In genomic region chr3:30548928-30549327, GRCm38 (mm10) we compare ENCODE assay signal across 22 mouse cellular contexts. TPM values are rescaled to one million over a fixed set of nuclear protein-coding genes. Genes with fewer than 3 reads are reported as not detected.
DNase-seq lines count a peak whose midpoint lies in the region; ATAC-seq and TF ChIP-seq lines count a peak whose summit lies in the region.
"Had no signal": no experiment of that assay in that cellular context is flagged by ENCODE, and none has a peak within 500 bp of the region (broad histone marks: within the 10 kb centered on the region; RNA-seq: fewer than 3 reads in every experiment).

No protein-coding gene starts in this region.

- no peak overlapping the region for H3K4me2 ChIP-seq in heart, embryonic 16.5 days (ENCODE audit: low read depth, low read length)
- no peak overlapping the region for H3K4me2 ChIP-seq in forebrain, postnatal 0 days (ENCODE audit: low read depth)
- H3K4me2 ChIP-seq: forebrain, embryonic 15.5 days; neural tube, embryonic 13.5 days had no signal

- H3K4me1 ChIP-seq in heart, embryonic 16.5 days (ENCODE audit: control insufficient read depth, insufficient read depth, low read length), result peaks cover 14% of the 10 kb centered on the region
- peaks cover 19% of the 10 kb centered on the region for H3K4me1 ChIP-seq in heart, embryonic 10.5 days
- H3K4me1 ChIP-seq in forebrain, postnatal 0 days (ENCODE audit: insufficient read depth), result no peaks in the 10 kb centered on the region
- H3K4me1 ChIP-seq: forebrain, embryonic 15.5 days; megakaryocyte, embryonic 14.5 days had no signal

- 60% methylated on average over 7 of the region's 7 CpGs for WGBS in heart, embryonic 16.5 days
- WGBS in heart, embryonic 10.5 days, result 80% methylated on average over 7 of the region's 7 CpGs
- WGBS in forebrain, postnatal 0 days, result 70% methylated on average over 7 of the region's 7 CpGs

- no peak for DNase-seq in heart, embryonic 10.5 days (ENCODE audit: low spot score)
- peak; percentile 4 to 6 for DNase-seq in left cerebral cortex, postnatal 36 days (ENCODE audit: low spot score in 2 of 2)
- no peak for DNase-seq in left cerebral cortex, adult 2 months (ENCODE audit: extremely low spot score in 1 of 2, low spot score in 2 of 2)
- DNase-seq in NIH3T3 (ENCODE audit: low read depth), result peak; percentile 16
- DNase-seq in brain, adult 2 months (ENCODE audit: low read depth, low spot score), result peak; percentile 58
- DNase-seq in forebrain, postnatal 0 days, result no peak
- no peak for DNase-seq in embryo, embryonic 10.5 days (ENCODE audit: low spot score)
- DNase-seq: adrenal gland, adult 8-10 months; cerebellum, adult 9-10 months; thymus, postnatal 4 days had no signal

- H3K27ac ChIP-seq in heart, embryonic 16.5 days (ENCODE audit: low read length), result peak overlapping the region; percentile 27
- no peak overlapping the region for H3K27ac ChIP-seq in heart, embryonic 10.5 days
- H3K27ac ChIP-seq in left cerebral cortex, adult 2 months, result no peak overlapping the region
- no peak overlapping the region for H3K27ac ChIP-seq in forebrain, postnatal 0 days (ENCODE audit: low read depth, low read length)
- H3K27ac ChIP-seq: forebrain, embryonic 15.5 days; neural tube, embryonic 13.5 days; stomach, postnatal 0 days had no signal

- H3K36me3 ChIP-seq in heart, embryonic 16.5 days (ENCODE audit: control insufficient read depth, insufficient read depth), result no peaks in the 10 kb centered on the region
- no peaks in the 10 kb centered on the region for H3K36me3 ChIP-seq in heart, embryonic 10.5 days
- no peaks in the 10 kb centered on the region for H3K36me3 ChIP-seq in forebrain, postnatal 0 days (ENCODE audit: insufficient read depth)
- H3K36me3 ChIP-seq: forebrain, embryonic 15.5 days; G1E; neural tube, embryonic 13.5 days had no signal

- no peaks in the 10 kb centered on the region for H3K27me3 ChIP-seq in heart, embryonic 16.5 days (ENCODE audit: control insufficient read depth, insufficient read depth, low read length)
- no peaks in the 10 kb centered on the region for H3K27me3 ChIP-seq in heart, embryonic 10.5 days (ENCODE audit: insufficient read depth, poor library complexity, severe bottlenecking)
- no peaks in the 10 kb centered on the region for H3K27me3 ChIP-seq in forebrain, postnatal 0 days (ENCODE audit: insufficient read depth, low read length)
- H3K27me3 ChIP-seq: forebrain, embryonic 15.5 days; neural tube, embryonic 13.5 days had no signal

- no peak overlapping the region for H3K4me3 ChIP-seq in heart, embryonic 16.5 days (ENCODE audit: low read length)
- H3K4me3 ChIP-seq in heart, embryonic 10.5 days, result no peak overlapping the region
- H3K4me3 ChIP-seq in left cerebral cortex, adult 2 months, result no peak overlapping the region
- no peak overlapping the region for H3K4me3 ChIP-seq in forebrain, postnatal 0 days (ENCODE audit: low read depth, low read length)
- H3K4me3 ChIP-seq: erythroblast, embryonic 14.5 days; forebrain, embryonic 15.5 days; megakaryocyte, embryonic 14.5 days; neural tube, embryonic 13.5 days had no signal

- no peak overlapping the region for H3K9ac ChIP-seq in heart, embryonic 16.5 days (ENCODE audit: low read length)
- no peak overlapping the region for H3K9ac ChIP-seq in forebrain, postnatal 0 days
- H3K9ac ChIP-seq: forebrain, embryonic 15.5 days; neural tube, embryonic 13.5 days had no signal

- intact Hi-C loops in left cerebral cortex, postnatal 36 days (cut with DNase I), result no loop called here
- intact Hi-C loops in left cerebral cortex, adult 2 months (cut with DNase I), result no loop called here

- ATAC-seq in heart, embryonic 16.5 days (replicated peaks; ENCODE audit: extremely low read depth, insufficient read depth, low FRiP score), result no peak
- no peak for ATAC-seq in forebrain, postnatal 0 days
- ATAC-seq: forebrain, embryonic 15.5 days had no signal

- no peak for TF ChIP-seq CTCF in left cerebral cortex, adult 2 months (IDR thresholded peaks at IDR 0.05)
- TF ChIP-seq CTCF in forebrain, postnatal 0 days (IDR thresholded peaks at IDR 0.05; ENCODE audit: low read depth), result no peak

- no peaks in the 10 kb centered on the region for H3K9me3 ChIP-seq in heart, embryonic 16.5 days (replicated peaks; ENCODE audit: control insufficient read depth, low read length)
- H3K9me3 ChIP-seq in heart, embryonic 10.5 days, result no peaks in the 10 kb centered on the region
- H3K9me3 ChIP-seq in forebrain, postnatal 0 days (ENCODE audit: low read length), result no peaks in the 10 kb centered on the region
- H3K9me3 ChIP-seq: forebrain, embryonic 15.5 days; G1E; megakaryocyte, embryonic 14.5 days; neural tube, embryonic 13.5 days had no signal

RNA-seq across cellular contexts. Expression of gene Mecom, which starts 1.1 kb away (rescaled TPM):
- 12.7 and 17.4 TPM in 2 replicates for polyA plus RNA-seq in heart, embryonic 16.5 days (2015; fragmentation: Nextera tagmentation; extraction: Ambion mirVana)
- 28.4 and 40.3 TPM in 2 replicates for polyA plus RNA-seq in heart, embryonic 10.5 days (2016; fragmentation: Nextera tagmentation; extraction: Ambion mirVana)
- 1 to 10 TPM; 2.2 to 5.0 TPM for total RNA-seq in left cerebral cortex, postnatal 36 days (2021)
- 1 to 10 TPM; 2.1 to 4.1 TPM for total RNA-seq in left cerebral cortex, adult 2 months (2021)
- 3.2 and 3.9 TPM in 2 replicates for total RNA-seq in forebrain, postnatal 0 days (2014; rRNA removed)
- 1.9 TPM in 2 replicates for polyA plus RNA-seq in forebrain, postnatal 0 days (2015; fragmentation: Nextera tagmentation; extraction: Ambion mirVana)
- polyA plus RNA-seq: G1E had no signal

RNA-seq across cellular contexts. Expression of gene Actrt3, which starts 50.8 kb away (rescaled TPM):
- polyA plus RNA-seq in heart, embryonic 16.5 days (2015; fragmentation: Nextera tagmentation; extraction: Ambion mirVana), result not detected in 2 replicates
- 0.07 TPM in 1 of 2 replicates, not detected in the other for polyA plus RNA-seq in heart, embryonic 10.5 days (2016; fragmentation: Nextera tagmentation; extraction: Ambion mirVana)
- total RNA-seq in left cerebral cortex, postnatal 36 days (2021), result 1 to 10 TPM in 1 of 2 experiments, under 1 TPM in 1; 0.99 to 1.1 TPM
- 1 to 10 TPM; 1.0 to 1.3 TPM for total RNA-seq in left cerebral cortex, adult 2 months (2021)
- total RNA-seq in forebrain, postnatal 0 days (2014; rRNA removed), result 0.14 and 0.54 TPM in 2 replicates
- polyA plus RNA-seq in forebrain, postnatal 0 days (2015; fragmentation: Nextera tagmentation; extraction: Ambion mirVana), result 0.54 and 0.58 TPM in 2 replicates
- total RNA-seq: gastrocnemius, adult 8-10 months had no signal
- polyA plus RNA-seq: erythroblast, embryonic 14.5 days; G1E; heart, embryonic 14.5 days; kidney, embryonic 14.5 days; liver, embryonic 16.5 days; spleen, adult 2 months; stomach, postnatal 0 days had no signal

RNA-seq across cellular contexts. Expression of gene Mynn, which starts 52.9 kb away (rescaled TPM):
- 21.5 and 28.4 TPM in 2 replicates for polyA plus RNA-seq in heart, embryonic 16.5 days (2015; fragmentation: Nextera tagmentation; extraction: Ambion mirVana)
- polyA plus RNA-seq in heart, embryonic 10.5 days (2016; fragmentation: Nextera tagmentation; extraction: Ambion mirVana), result 24.9 and 25.6 TPM in 2 replicates
- total RNA-seq in left cerebral cortex, postnatal 36 days (2021), result 10 to 100 TPM; 11.1 to 15.3 TPM
- total RNA-seq in left cerebral cortex, adult 2 months (2021), result 10 to 100 TPM; 15.2 to 16.6 TPM
- total RNA-seq in forebrain, postnatal 0 days (2014; rRNA removed), result 28.0 and 31.0 TPM in 2 replicates
- 17.2 and 21.1 TPM in 2 replicates for polyA plus RNA-seq in forebrain, postnatal 0 days (2015; fragmentation: Nextera tagmentation; extraction: Ambion mirVana)

Comparison
In these comparisons a context has a peak if more than half of its experiments do, and no peak if none do; other contexts are left out.
1. DNase-seq: peak in left cerebral cortex, postnatal 36 days (2 of 2), NIH3T3 (single experiment) and brain, adult 2 months (single experiment); none in heart, embryonic 10.5 days (single experiment), left cerebral cortex, adult 2 months (0 of 2), forebrain, postnatal 0 days (single experiment) and embryo, embryonic 10.5 days (single experiment).